Mouse (Mus musculus) gastrocnemius, adult 8-10 months (tissue): ENCODE measurements at regions not wholly inside any gene's neighbourhood (a gene's known extent, or its start where the extent isn't known, plus 50 kb on each side); places are given as distances from the start of the nearest gene placed in this dataset.
"Not testable (repeated sequence)": the region's sequence is repeated elsewhere in the genome, so short reads cannot be mapped to it uniquely, and the experiment has no call there.

Experiments
- DNase-seq, 2 experiments: peaks; one replicate each; pipeline ENCODE4 v3.0.0; 2022; ENCODE audit warnings: low spot score in 2 of 2

GRCm38 (mm10) chrX:170809909-170810308 is 137.5 kb downstream of the Asmt start:
- DNase-seq, result not testable (repeated sequence)

GRCm38 (mm10) chrX:170815381-170815780 is 142.9 kb downstream of the Asmt start:
- DNase-seq, result no peak

GRCm38 (mm10) chrX:170841108-170841507 is 168.7 kb downstream of the Asmt start:
- not testable (repeated sequence) for DNase-seq

- DNase-seq, result not testable (repeated sequence)
These were observed 169.1 kb downstream of the Asmt start for GRCm38 (mm10) chrX:170841551-170841950.

GRCm38 (mm10) chrX:170842878-170843465 is 170.5 kb downstream of the Asmt start:
- not testable (repeated sequence) for DNase-seq

- not testable (repeated sequence) for DNase-seq
These were observed 204.2 kb downstream of the Asmt start for GRCm38 (mm10) chrX:170876616-170877015.

- DNase-seq, result peak in 1 of 2 experiments; percentile 1
These were observed 208.4 kb downstream of the Asmt start for GRCm38 (mm10) chrX:170880864-170881263.
